In genomic region chr11:3648305-3648963, GRCm38 (mm10) we compare ENCODE assay signal across 8 mouse cellular contexts. TPM values are rescaled to one million over a fixed set of nuclear protein-coding genes. Genes with fewer than 3 reads are reported as not detected.
DNase-seq lines count a peak whose midpoint lies in the region; ATAC-seq and TF ChIP-seq lines count a peak whose summit lies in the region.

No protein-coding gene starts in this region.

- peaks cover 15% of the 10 kb centered on the region for H3K36me3 ChIP-seq in kidney, postnatal 0 days (ENCODE audit: insufficient read depth, low read length)

- H3K9ac ChIP-seq in kidney, postnatal 0 days (ENCODE audit: low read depth, low read length) = peak overlapping the region; percentile 97

- peak overlapping the region; percentile 95 for H3K27ac ChIP-seq in kidney, postnatal 0 days

- H3K4me3 ChIP-seq in kidney, postnatal 0 days (replicated peaks; ENCODE audit: low read depth, low read length) = peak overlapping the region; percentile 76

- H3K4me1 ChIP-seq in kidney, postnatal 0 days (replicated peaks; ENCODE audit: insufficient read depth, low read length) = 0 out of 2 replicates have a peak, but pooled peaks cover 14% of the 10 kb centered on the region

- no peaks in the 10 kb centered on the region; the same call in none of the 2 replicates for H3K9me3 ChIP-seq in kidney, postnatal 0 days (replicated peaks; ENCODE audit: low read length)

- under 1% methylated on average over 58 of the region's 62 CpGs for WGBS in kidney, postnatal 0 days

- ATAC-seq in kidney, postnatal 0 days (replicated peaks; ENCODE audit: low FRiP score, low read depth) = peak; percentile 22

- DNase-seq in cerebellum, adult 9-11 months = peak; percentile 51
- no peak for DNase-seq in cerebellum, postnatal 25 days
- DNase-seq in urinary bladder, postnatal 10 days (ENCODE audit: low spot score) = peak; percentile 12
- no peak for DNase-seq in urinary bladder, postnatal 25 days (ENCODE audit: low spot score)
- DNase-seq in forelimb bud, embryonic 11.5 days (ENCODE audit: low read depth, low spot score) = peak; percentile 12
- DNase-seq in kidney, postnatal 0 days (ENCODE audit: low spot score) = peak; percentile 33
- DNase-seq in mesoderm, embryonic 11.5 days (ENCODE audit: low read depth, low spot score) = peak; percentile 12
- no peak for DNase-seq in MN1 (ENCODE audit: low spot score)

- H3K4me2 ChIP-seq in kidney, postnatal 0 days (ENCODE audit: low read length) = peak overlapping the region; percentile 73

- TF ChIP-seq CTCF in kidney, postnatal 0 days (IDR thresholded peaks at IDR 0.05; ENCODE audit: low read depth) = no peak

- H3K27me3 ChIP-seq in kidney, postnatal 0 days (ENCODE audit: insufficient read depth, low read length) = no peaks in the 10 kb centered on the region

RNA-seq across cellular contexts. Expression of gene Morc2a, which starts 0.6 kb away (rescaled TPM):
- polyA plus RNA-seq in kidney, postnatal 0 days (2015; fragmentation: Nextera tagmentation; extraction: Ambion mirVana) = 12.3 and 13.9 TPM in 2 replicates

Comparison
In these comparisons a context has a peak if more than half of its experiments do, and no peak if none do; other contexts are left out.
1. DNase-seq: peak in cerebellum, adult 9-11 months (single experiment), urinary bladder, postnatal 10 days (single experiment), forelimb bud, embryonic 11.5 days (single experiment), kidney, postnatal 0 days (single experiment) and mesoderm, embryonic 11.5 days (single experiment); none in cerebellum, postnatal 25 days (0 of 2), urinary bladder, postnatal 25 days (single experiment) and MN1 (single experiment).